Mouse (Mus musculus) cortical plate, adult 2 months (tissue): ENCODE data around the gene Cbr2.

Experiments used
- CTCF ChIP-seq: fragments of 200-500 bp; IDR thresholded peaks from 2 replicates; pipeline ENCODE4 v1.5.1; 2011; ENCODE audit warnings: mild to moderate bottlenecking, control low read depth, low read length; ENCODE audit not compliant: insufficient read depth; ENCODE audit errors: extremely low read depth
- POLR2A ChIP-seq: fragments of 200-500 bp; IDR thresholded peaks from 2 replicates; pipeline ENCODE4 v1.6.1; 2011; ENCODE audit warnings: mild to moderate bottlenecking, low read length, control low read depth; ENCODE audit not compliant: insufficient read depth; ENCODE audit errors: extremely low read depth

DNA sequence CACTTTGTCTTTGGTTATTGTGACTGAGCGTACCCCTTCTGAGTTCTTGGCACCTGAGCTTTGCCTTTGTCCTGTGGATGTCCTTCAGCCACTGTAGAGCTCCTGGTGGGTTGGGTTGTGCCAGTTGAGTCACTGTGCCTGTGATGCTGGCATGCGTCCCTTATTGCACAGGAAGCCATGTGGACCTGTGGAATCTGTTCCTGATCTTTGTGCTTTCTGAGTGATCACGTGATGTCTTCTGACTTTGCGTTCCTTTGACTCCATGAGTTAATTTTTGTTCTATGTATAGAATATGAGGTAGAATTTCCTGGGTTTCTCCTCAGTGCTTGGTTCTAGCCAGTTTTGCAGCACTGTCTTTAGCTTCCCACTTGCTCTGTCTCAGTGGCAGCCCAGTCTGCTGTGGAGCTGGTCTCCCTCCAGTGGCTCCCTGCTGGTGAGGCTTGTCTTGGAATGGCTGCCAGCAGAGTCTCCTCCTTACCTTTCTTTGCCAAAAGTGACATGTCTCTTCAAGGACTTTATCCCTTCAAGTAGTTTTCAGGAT, 39.4 kb downstream of the Cbr2 start:
- no peak for TF ChIP-seq CTCF
- no peak for TF ChIP-seq POLR2A
